Mouse (Mus musculus): ENCODE measurements around the gene Padi6. TPM values are rescaled to one million over a fixed set of nuclear protein-coding genes. Genes with fewer than 3 reads are reported as not detected.

The Padi6 gene
- polyA plus RNA-seq, 1 experiment: not detected

DNA sequence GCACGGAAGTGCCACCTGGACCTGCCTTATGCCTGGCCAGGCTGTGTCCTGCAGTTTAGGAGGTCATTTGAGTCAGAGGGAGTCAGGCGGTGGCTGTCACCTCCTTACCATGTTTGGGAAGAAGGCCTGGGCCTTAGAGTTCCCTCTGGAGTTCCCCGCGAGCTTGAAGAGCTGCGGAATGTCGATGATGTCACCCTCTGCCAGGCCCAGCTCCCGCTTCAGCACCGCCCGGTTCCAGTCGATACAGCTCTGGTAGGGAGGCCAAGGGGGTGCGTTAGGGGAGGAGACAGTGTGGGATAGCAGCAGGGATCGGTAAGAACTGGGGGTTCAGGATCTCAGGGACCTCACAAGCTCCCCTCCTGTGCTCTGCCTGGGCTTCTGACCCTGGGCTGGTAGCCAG lies 5.5 kb upstream of the Padi6 start:
- no peak overlapping the region for H3K4me3 ChIP-seq (replicated peaks; ENCODE audit: insufficient read depth, low read depth, low read length)
- no peak for DNase-seq
- no peak overlapping the region for H3K27ac ChIP-seq (ENCODE audit: insufficient read depth, low read length)
- no peaks in the 10 kb centered on the region for H3K27me3 ChIP-seq (ENCODE audit: control insufficient read depth, insufficient read depth, low read length)
- no peak for TF ChIP-seq CTCF (IDR thresholded peaks at IDR 0.05; ENCODE audit: borderline replicate concordance, insufficient read depth, low read depth, low read length)
- TF ChIP-seq POLR2A (IDR thresholded peaks at IDR 0.05; ENCODE audit: borderline replicate concordance, insufficient read depth, low read length): no peak
- no peaks in the 10 kb centered on the region; the same call in 1 of the 2 replicates for H3K4me1 ChIP-seq (ENCODE audit: control insufficient read depth, insufficient read depth, low read length)
- WGBS: 32% methylated on average over 12 of the region's 12 CpGs

- H3K27me3 ChIP-seq (ENCODE audit: control insufficient read depth, insufficient read depth, low read length): no peaks in the 10 kb centered on the region
- DNase-seq: peak; percentile 42 to 53
- 22% methylated on average over 3 of the region's 3 CpGs for WGBS
- no peak overlapping the region for H3K27ac ChIP-seq (ENCODE audit: insufficient read depth, low read length)
- no peaks in the 10 kb centered on the region; the same call in 1 of the 2 replicates for H3K4me1 ChIP-seq (ENCODE audit: control insufficient read depth, insufficient read depth, low read length)
- TF ChIP-seq CTCF (IDR thresholded peaks at IDR 0.05; ENCODE audit: borderline replicate concordance, insufficient read depth, low read depth, low read length): peak; percentile 82
- no peak for TF ChIP-seq POLR2A (IDR thresholded peaks at IDR 0.05; ENCODE audit: borderline replicate concordance, insufficient read depth, low read length)
- no peak overlapping the region for H3K4me3 ChIP-seq (replicated peaks; ENCODE audit: insufficient read depth, low read depth, low read length)
These were observed 2.2 kb upstream of the Padi6 start for GRCm38 (mm10) chr4:140744654-140745053.

DNA sequence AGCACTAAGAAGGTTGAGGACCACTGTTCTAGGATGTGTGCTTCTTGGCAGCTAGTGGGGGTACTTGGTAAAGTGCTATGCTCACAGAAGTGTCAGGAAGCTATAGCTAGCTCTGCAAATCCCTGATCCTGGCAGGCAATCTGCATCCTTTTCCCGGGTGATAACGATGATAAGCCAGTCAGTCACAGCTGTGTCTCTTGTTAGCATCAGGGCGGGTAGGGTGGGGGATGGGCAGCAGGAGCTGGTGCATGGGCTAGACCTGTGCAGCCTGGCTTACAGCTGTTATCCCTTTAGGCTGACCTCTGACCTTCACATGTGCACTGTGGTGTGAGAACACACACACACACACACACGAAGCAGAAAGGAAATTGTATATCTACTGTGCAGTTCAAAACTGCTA lies 643 bp upstream of the Padi6 start:
- Histone ChIP-seq H3K27me3 (ENCODE audit: control insufficient read depth, insufficient read depth, low read length) (no peaks in the 10 kb centered on the region), H3K4me1 (ENCODE audit: control insufficient read depth, insufficient read depth, low read length) (no peaks in the 10 kb centered on the region; the same call in 1 of the 2 replicates), H3K27ac (ENCODE audit: insufficient read depth, low read length) (no peak overlapping the region), H3K4me3 (replicated peaks; ENCODE audit: insufficient read depth, low read depth, low read length) (no peak overlapping the region)
- TF ChIP-seq CTCF (IDR thresholded peaks at IDR 0.05; ENCODE audit: borderline replicate concordance, insufficient read depth, low read depth, low read length) (no peak), POLR2A (IDR thresholded peaks at IDR 0.05; ENCODE audit: borderline replicate concordance, insufficient read depth, low read length) (no peak)
- 54% methylated on average over 4 of the region's 4 CpGs for whole genome bisulfite sequencing
- no peak for DNase-seq

DNA sequence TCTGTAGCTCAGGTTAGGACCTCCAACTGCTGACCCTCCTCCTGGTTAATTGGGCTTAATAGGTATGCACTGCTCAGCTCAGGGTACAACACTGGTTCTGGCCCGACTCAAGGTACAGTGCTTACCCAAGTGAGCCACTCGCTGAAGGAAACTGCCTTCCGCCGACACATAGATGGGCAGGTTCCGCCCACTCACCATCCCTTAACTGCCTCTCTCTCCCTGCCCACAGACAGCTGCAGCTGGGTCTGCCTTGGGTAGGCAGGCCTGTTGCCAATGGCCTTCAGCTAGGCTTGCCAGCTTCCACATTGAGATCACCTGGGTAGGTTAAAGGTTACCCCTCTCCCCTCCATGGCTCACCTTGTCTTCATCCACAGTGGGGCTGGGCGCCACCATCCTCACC lies 1.0 kb downstream of the Padi6 start:
- no peak overlapping the region for H3K4me3 ChIP-seq (replicated peaks; ENCODE audit: insufficient read depth, low read depth, low read length)
- H3K4me1 ChIP-seq (ENCODE audit: control insufficient read depth, insufficient read depth, low read length): no peaks in the 10 kb centered on the region
- DNase-seq: no peak
- H3K27me3 ChIP-seq (ENCODE audit: control insufficient read depth, insufficient read depth, low read length): no peaks in the 10 kb centered on the region
- H3K27ac ChIP-seq (ENCODE audit: insufficient read depth, low read length): no peak overlapping the region
- WGBS: 83% methylated on average over 6 of the region's 6 CpGs
- no peak for TF ChIP-seq CTCF (IDR thresholded peaks at IDR 0.05; ENCODE audit: borderline replicate concordance, insufficient read depth, low read depth, low read length)
- TF ChIP-seq POLR2A (IDR thresholded peaks at IDR 0.05; ENCODE audit: borderline replicate concordance, insufficient read depth, low read length): no peak

- no peak for TF ChIP-seq POLR2A (IDR thresholded peaks at IDR 0.05; ENCODE audit: borderline replicate concordance, insufficient read depth, low read length)
- no peak for TF ChIP-seq CTCF (IDR thresholded peaks at IDR 0.05; ENCODE audit: borderline replicate concordance, insufficient read depth, low read depth, low read length)
- no peak overlapping the region for H3K27ac ChIP-seq (ENCODE audit: insufficient read depth, low read length)
- H3K27me3 ChIP-seq (ENCODE audit: control insufficient read depth, insufficient read depth, low read length): no peaks in the 10 kb centered on the region
- no peaks in the 10 kb centered on the region for H3K4me1 ChIP-seq (ENCODE audit: control insufficient read depth, insufficient read depth, low read length)
- no peak overlapping the region for H3K4me3 ChIP-seq (replicated peaks; ENCODE audit: insufficient read depth, low read depth, low read length)
- no peak for DNase-seq
- 91% methylated on average over 11 of the region's 11 CpGs for WGBS
These were observed 1.8 kb downstream of the Padi6 start for GRCm38 (mm10) chr4:140740655-140741054.

DNA sequence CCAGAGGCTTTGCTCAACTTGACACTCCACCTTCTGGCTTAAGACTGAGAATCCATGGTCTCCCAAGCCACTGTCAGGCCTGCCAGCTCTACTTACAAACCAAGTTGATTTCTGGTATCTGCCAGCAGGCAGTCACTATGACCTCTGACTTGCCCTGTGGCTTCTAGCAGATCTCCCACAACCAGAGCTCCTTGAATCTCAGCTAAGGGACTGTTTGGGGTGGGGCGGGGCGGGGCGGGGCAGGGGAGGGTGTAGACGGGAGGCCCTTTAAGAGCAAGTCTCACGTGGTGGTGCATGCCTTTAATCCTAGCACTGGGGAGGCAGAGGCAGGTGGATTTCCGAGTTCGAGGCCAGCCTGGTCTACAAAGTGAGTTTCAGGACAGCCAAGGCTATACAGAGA lies 9.6 kb downstream of the Padi6 start:
- WGBS: 80% methylated on average over 7 of the region's 7 CpGs
- TF ChIP-seq POLR2A (IDR thresholded peaks at IDR 0.05; ENCODE audit: borderline replicate concordance, insufficient read depth, low read length) (no peak), CTCF (IDR thresholded peaks at IDR 0.05; ENCODE audit: borderline replicate concordance, insufficient read depth, low read depth, low read length) (no peak)
- H3K27ac ChIP-seq (ENCODE audit: insufficient read depth, low read length): no peak overlapping the region

DNA sequence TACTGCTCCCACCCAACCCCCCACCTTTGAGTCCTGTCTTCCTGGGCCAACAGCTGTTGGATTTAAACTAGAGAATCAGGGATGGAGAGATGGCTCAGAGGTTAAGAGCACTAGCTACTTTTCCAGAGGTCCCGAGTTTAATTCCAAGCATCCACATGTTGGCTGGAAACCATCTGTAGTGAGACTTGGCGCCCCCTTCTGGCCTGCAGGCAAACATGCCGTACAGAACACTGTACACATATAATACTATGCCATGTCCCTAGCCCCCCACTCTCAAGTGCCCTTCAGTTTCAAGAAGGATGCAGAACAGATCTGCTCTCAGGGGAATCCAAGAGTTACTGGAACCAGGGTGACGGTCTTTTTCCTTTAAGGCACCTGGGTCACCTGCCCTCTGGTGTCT lies 10.8 kb downstream of the Padi6 start:
- 83% methylated on average over 4 of the region's 4 CpGs for WGBS
- DNase-seq: no peak

More for the DNA sequence above, 9.6 kb downstream of the Padi6 start:
- no peak overlapping the region for H3K4me3 ChIP-seq (replicated peaks; ENCODE audit: insufficient read depth, low read depth, low read length)
- H3K27me3 ChIP-seq (ENCODE audit: control insufficient read depth, insufficient read depth, low read length): no peaks in the 10 kb centered on the region
- no peaks in the 10 kb centered on the region for H3K4me1 ChIP-seq (ENCODE audit: control insufficient read depth, insufficient read depth, low read length)
- DNase-seq: no peak

DNA sequence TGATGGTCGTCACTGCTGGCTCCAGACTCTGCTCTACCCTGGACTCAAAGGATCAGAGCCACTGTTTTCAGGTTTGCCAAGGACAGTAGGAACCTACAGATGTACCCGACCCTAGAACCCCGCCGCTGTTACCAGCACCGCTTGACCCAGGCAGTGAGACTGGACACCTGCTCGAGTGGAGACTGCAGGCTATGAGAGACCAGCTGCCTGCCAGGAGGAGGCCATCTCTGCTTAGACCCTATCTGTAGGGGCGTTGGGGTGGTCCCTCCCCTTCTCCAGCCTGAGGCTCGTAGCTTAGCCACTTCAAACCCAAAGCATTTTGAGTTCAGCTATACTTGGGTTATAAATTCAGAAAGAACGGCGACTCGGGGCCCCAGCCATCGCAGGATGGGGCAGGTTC lies 15.5 kb downstream of the Padi6 start:
- Histone ChIP-seq H3K27me3 (ENCODE audit: control insufficient read depth, insufficient read depth, low read length) (no peaks in the 10 kb centered on the region), H3K4me3 (replicated peaks; ENCODE audit: insufficient read depth, low read depth, low read length) (no peak overlapping the region), H3K4me1 (ENCODE audit: control insufficient read depth, insufficient read depth, low read length) (0 out of 2 replicates have a peak, but pooled peaks cover 4% of the 10 kb centered on the region), H3K27ac (ENCODE audit: insufficient read depth, low read length) (no peak overlapping the region)
- WGBS: 88% methylated on average over 12 of the region's 12 CpGs
- no peak for TF ChIP-seq CTCF (IDR thresholded peaks at IDR 0.05; ENCODE audit: borderline replicate concordance, insufficient read depth, low read depth, low read length)
- no peak for TF ChIP-seq POLR2A (IDR thresholded peaks at IDR 0.05; ENCODE audit: borderline replicate concordance, insufficient read depth, low read length)
- DNase-seq: no peak

More for the DNA sequence above, 10.8 kb downstream of the Padi6 start:
- no peak overlapping the region for H3K4me3 ChIP-seq (replicated peaks; ENCODE audit: insufficient read depth, low read depth, low read length)
- H3K27ac ChIP-seq (ENCODE audit: insufficient read depth, low read length): no peak overlapping the region
- H3K4me1 ChIP-seq (ENCODE audit: control insufficient read depth, insufficient read depth, low read length): no peaks in the 10 kb centered on the region
- H3K27me3 ChIP-seq (ENCODE audit: control insufficient read depth, insufficient read depth, low read length): no peaks in the 10 kb centered on the region
- no peak for TF ChIP-seq POLR2A (IDR thresholded peaks at IDR 0.05; ENCODE audit: borderline replicate concordance, insufficient read depth, low read length)
- TF ChIP-seq CTCF (IDR thresholded peaks at IDR 0.05; ENCODE audit: borderline replicate concordance, insufficient read depth, low read depth, low read length): no peak; the same call in 1 of the 2 replicates

All from cerebellum, adult 2 months (tissue).